Mouse (Mus musculus) kidney, adult 2 months (tissue): ENCODE results near the gene Ptger2. TPM values are rescaled to one million over a fixed set of nuclear protein-coding genes. Genes with fewer than 3 reads are reported as not detected.

Source experiments
- DNase-seq: peaks from one replicate; pipeline ENCODE4 v3.0.0; 2021
- H3K27ac ChIP-seq: fragments of 200-500 bp; 2 replicates; pipeline ENCODE4 v1.5.1; 2012; ENCODE audit warnings: low read depth, low read length, control low read depth, inconsistent platforms; ENCODE audit not compliant: insufficient read depth
- H3K27me3 ChIP-seq: fragments of 200-500 bp; replicated peaks from 2 replicates; pipeline ENCODE4 v1.6.1; 2012; ENCODE audit warnings: mild to moderate bottlenecking, moderate library complexity, low read length, inconsistent platforms; ENCODE audit not compliant: control insufficient read depth, insufficient read depth
- H3K36me3 ChIP-seq: fragments of 200-500 bp; 2 replicates; pipeline ENCODE4 v1.6.1; 2012; ENCODE audit warnings: mild to moderate bottlenecking, moderate library complexity, low read length, inconsistent platforms; ENCODE audit not compliant: control insufficient read depth, insufficient read depth
- H3K4me1 ChIP-seq: fragments of 200-500 bp; 2 replicates; pipeline ENCODE4 v1.6.1; 2011; ENCODE audit warnings: low read length; ENCODE audit not compliant: control insufficient read depth, insufficient read depth
- H3K4me3 ChIP-seq: fragments of 200-500 bp; 2 replicates; pipeline ENCODE4 v1.5.1; 2011; ENCODE audit warnings: mild to moderate bottlenecking, low read depth, low read length, control low read depth; ENCODE audit not compliant: insufficient read depth
- CTCF ChIP-seq: fragments of 200-500 bp; conservative IDR thresholded peaks from 2 replicates; pipeline ENCODE4 v1.5.1; 2011; ENCODE audit warnings: low read depth, mild to moderate bottlenecking, control low read depth, low read length, moderate library complexity, mixed read lengths; ENCODE audit not compliant: insufficient read depth, insufficient read length
- POLR2A ChIP-seq: fragments of 200-500 bp; IDR thresholded peaks from one replicate; pipeline ENCODE4 v1.6.1; 2011; ENCODE audit warnings: low read depth, low read length, control low read depth
- WGBS: fragments of 180-500 bp; shearing (Covaris S2); methylation state at CpG from one replicate; pipeline ENCODE4 v1.1.7; 2018; 5-methylcytosine and 5-hydroxymethylcytosine counted together
- polyA plus RNA-seq: library from polyadenylated mRNA; depleted of rRNA; stranded (reverse); fragments of >200 nt; gene quantifications from 2 replicates; pipeline ENCODE4 v1.2.3, GENCODE M21; 2012

Ptger2 gene
- polyA plus RNA-seq, 1 experiment, result 0.52 TPM

DNA sequence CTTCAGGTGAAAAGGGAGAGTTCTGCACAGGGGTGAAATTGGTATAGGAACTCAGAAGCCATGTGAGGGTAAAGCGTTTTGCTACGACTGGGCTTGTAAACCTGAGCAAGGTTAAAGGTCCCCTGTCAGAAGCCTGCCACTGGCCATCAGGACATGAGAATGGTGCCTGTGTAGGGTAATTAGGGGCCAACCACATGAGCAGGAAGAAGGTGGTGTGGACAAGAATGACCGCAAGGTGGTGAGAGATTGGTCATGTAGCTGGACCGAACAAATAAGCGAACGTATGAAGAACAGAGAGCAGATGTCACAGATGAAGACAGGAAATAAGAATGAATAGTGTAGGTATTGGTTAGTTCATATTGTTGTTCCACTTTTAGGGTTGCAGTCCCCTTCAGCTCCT, 23.7 kb downstream of the Ptger2 start:
- H3K4me3 ChIP-seq, result no peak overlapping the region
- no peak for DNase-seq
- no peaks in the 10 kb centered on the region for H3K36me3 ChIP-seq
- no peak for TF ChIP-seq POLR2A
- TF ChIP-seq CTCF, result no peak
- no peak overlapping the region for H3K27ac ChIP-seq
- 94% methylated on average over 6 of the region's 6 CpGs for WGBS
- H3K4me1 ChIP-seq, result no peaks in the 10 kb centered on the region
- H3K27me3 ChIP-seq, result no peaks in the 10 kb centered on the region

DNA sequence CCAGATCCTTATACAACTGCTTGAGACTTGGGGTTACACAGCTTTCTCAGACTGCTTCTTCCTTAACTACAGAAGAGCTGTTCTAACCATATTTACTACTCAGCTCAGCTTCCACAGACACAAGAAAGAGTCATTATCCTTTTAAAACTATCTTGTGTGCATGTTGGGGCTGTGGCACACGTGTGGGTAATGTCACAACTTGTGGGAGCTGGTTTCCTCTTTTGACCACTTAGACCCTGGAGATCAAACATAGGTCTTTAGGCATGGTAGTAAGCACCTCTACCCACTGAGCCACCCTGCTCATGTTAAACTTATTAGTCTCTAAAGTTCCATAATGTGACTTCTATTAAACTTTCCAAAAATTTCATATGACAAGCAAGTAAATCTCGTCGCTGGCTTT, 33.6 kb downstream of the Ptger2 start:
- DNase-seq, result no peak
- H3K36me3 ChIP-seq, result no peaks in the 10 kb centered on the region
- no peak for TF ChIP-seq CTCF
- TF ChIP-seq POLR2A, result no peak
- no peaks in the 10 kb centered on the region for H3K27me3 ChIP-seq
- 93% methylated on average over 3 of the region's 3 CpGs for WGBS
- no peaks in the 10 kb centered on the region for H3K4me1 ChIP-seq
- no peak overlapping the region for H3K27ac ChIP-seq
- no peak overlapping the region for H3K4me3 ChIP-seq

DNA sequence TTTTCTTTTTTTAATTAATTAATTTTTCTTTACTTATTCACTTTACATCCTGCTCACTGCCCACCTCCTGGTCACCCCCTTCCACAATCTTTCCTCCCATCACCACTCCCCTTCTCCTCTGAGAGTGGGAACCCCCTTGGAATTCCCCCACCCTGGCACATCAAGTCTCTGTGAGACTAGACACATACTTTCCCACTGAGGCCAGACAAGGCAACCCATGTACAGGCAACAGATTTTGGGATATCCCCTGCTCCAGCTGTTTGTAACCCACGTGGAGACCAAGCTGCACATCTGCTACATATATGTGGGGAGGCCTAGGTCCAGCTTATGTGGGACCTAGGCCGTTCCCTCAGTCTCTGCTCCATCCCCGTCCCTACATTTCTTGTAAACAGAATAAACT, 46.3 kb downstream of the Ptger2 start:
- H3K4me1 ChIP-seq, result no peaks in the 10 kb centered on the region
- TF ChIP-seq CTCF (no peak), POLR2A (no peak)
- no peak for DNase-seq
- no peaks in the 10 kb centered on the region for H3K27me3 ChIP-seq
- H3K4me3 ChIP-seq, result no peak overlapping the region
- WGBS, result 92% methylated on average over 3 of the region's 3 CpGs
- H3K36me3 ChIP-seq, result no peaks in the 10 kb centered on the region
- no peak overlapping the region for H3K27ac ChIP-seq

DNA sequence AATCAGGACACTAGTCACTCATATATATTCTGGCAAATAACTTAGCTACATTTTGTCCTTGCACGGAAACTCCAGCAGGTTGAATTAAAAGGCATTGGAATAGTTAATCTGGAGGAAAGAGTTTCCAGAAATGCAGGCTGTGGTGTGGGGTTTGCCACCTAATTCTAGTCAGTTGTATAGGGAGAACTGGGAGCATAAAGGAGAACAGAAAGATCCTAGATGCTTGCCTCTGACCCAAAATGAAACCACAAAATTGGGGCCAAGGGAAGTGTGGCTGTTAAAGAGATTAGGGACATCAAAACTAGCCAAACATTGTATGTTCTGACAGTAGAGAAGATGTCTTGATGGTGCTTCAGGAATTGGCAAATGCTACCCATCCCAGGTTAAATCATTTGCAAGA, 48.6 kb downstream of the Ptger2 start:
- TF ChIP-seq CTCF, result no peak
- Histone ChIP-seq H3K4me3 (no peak overlapping the region), H3K4me1 (no peaks in the 10 kb centered on the region), H3K36me3 (no peaks in the 10 kb centered on the region), H3K27me3 (no peaks in the 10 kb centered on the region), H3K27ac (no peak overlapping the region)
- peak; percentile 4 for DNase-seq
- 94% methylated on average over 1 of the region's 1 CpGs for WGBS

DNA sequence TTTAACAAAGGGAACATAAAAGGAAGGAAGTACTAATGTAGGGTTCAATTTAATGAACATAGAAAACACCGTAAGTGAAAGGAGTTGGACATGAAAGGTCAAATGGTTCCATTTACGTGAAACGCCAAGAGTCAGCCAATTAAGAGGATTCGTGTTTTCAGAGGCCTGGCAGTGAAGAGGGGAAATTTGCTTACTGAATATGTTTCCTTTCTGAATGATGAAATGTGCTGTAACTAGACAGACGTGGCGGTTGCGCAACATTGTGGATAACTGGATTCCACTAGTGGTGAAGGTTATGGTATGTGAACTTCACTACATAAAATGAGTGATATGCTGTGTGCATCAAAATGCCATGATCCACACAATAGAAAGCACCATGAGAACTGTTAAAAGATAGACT, 50.1 kb downstream of the Ptger2 start:
- DNase-seq, result no peak
- Histone ChIP-seq H3K27ac (no peak overlapping the region), H3K27me3 (no peaks in the 10 kb centered on the region), H3K4me3 (no peak overlapping the region), H3K4me1 (no peaks in the 10 kb centered on the region), H3K36me3 (no peaks in the 10 kb centered on the region)
- WGBS, result 69% methylated on average over 7 of the region's 7 CpGs
- TF ChIP-seq POLR2A (no peak), CTCF (no peak)

DNA sequence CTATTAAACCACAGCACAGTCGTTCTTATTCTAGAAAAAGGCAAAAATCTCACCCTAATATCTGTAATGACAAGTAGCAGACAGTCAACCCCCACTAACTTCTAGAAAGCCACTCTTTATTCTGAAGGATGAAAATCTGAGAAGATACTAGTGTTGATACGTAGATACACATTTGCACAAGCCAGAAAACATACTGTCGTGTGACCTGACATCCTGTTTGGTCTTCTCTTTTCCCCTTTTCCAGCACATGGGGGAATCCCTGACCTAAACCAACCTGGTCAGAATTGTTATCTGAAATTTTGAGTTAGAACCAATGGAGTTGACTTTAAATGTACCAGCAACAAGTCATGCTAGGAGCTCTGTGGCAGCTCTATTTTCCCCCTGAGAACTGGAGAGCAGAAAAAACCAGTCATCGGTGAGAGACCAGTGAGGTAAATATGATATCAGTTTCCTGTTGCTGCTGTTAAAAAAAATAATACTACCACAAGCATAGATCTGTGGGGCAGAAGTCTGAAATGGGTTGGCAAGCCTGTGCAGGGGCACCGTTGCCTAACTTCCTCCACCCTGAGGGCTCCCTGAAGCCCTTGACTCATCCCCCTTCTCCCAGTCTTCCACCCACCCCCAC, 53.0 kb downstream of the Ptger2 start:
- no peaks in the 10 kb centered on the region for H3K4me1 ChIP-seq
- H3K36me3 ChIP-seq, result no peaks in the 10 kb centered on the region
- no peak overlapping the region for H3K4me3 ChIP-seq
- TF ChIP-seq POLR2A (no peak), CTCF (no peak)
- WGBS, result 74% methylated on average over 5 of the region's 5 CpGs
- H3K27me3 ChIP-seq, result no peaks in the 10 kb centered on the region
- no peak overlapping the region for H3K27ac ChIP-seq
- DNase-seq, result no peak

DNA sequence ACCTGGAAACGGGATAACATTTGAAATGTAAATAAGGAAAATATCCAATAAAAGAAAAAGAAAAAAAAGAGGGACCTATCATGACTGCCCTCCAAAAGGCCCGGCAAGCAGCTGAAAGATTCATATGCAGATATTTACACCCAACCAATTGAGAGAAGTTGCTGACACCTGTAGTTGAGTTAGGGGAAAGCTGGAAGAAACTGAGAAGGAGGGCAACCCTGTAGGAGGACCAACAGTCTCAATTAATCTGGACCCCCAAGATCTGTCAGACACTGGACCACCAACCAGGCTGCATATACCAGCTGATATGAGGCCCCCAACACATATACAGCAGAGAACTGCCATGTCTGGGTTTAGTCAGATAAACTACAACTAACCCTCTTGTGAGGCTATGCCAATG, 60.1 kb downstream of the Ptger2 start:
- WGBS, result 78% methylated on average over 2 of the region's 2 CpGs
- no peak for DNase-seq
- Histone ChIP-seq H3K4me3 (no peak overlapping the region), H3K36me3 (no peaks in the 10 kb centered on the region), H3K27ac (no peak overlapping the region), H3K27me3 (no peaks in the 10 kb centered on the region), H3K4me1 (peaks cover 3% of the 10 kb centered on the region; the same call in 1 of the 2 replicates)
- TF ChIP-seq CTCF (no peak), POLR2A (no peak)
